Mouse (Mus musculus) neural tube, embryonic 14.5 days (tissue): Measurements from ENCODE around the gene Pmfbp1. TPM values are rescaled to one million over a fixed set of nuclear protein-coding genes. Genes with fewer than 3 reads are reported as not detected.

Experiments used
- ATAC-seq: fragments of 200-750 bp; cut with Nextera tagmentation; 2 replicates; pipeline ENCODE4 v1.8.0; 2017; ENCODE audit warnings: low read depth, mild to moderate bottlenecking, moderate TSS enrichment, moderate library complexity
- H3K27ac ChIP-seq: fragments of 300-500 bp; sonication (generic); 2 replicates; pipeline ENCODE4 v1.5.1; 2014; ENCODE audit warnings: low read depth, mild to moderate bottlenecking, control low read depth, low read length, moderate library complexity, mixed read lengths
- H3K27me3 ChIP-seq: fragments of 300-500 bp; sonication (generic); 2 replicates; pipeline ENCODE4 v1.6.1; 2014; ENCODE audit warnings: low read length; ENCODE audit not compliant: control insufficient read depth, insufficient read depth
- H3K36me3 ChIP-seq: fragments of 300-500 bp; sonication (generic); 2 replicates; pipeline ENCODE4 v1.6.1; 2014; ENCODE audit warnings: low read length, mixed read lengths; ENCODE audit not compliant: control insufficient read depth, insufficient read depth
- H3K4me1 ChIP-seq: fragments of 300-500 bp; sonication (generic); 2 replicates; pipeline ENCODE4 v1.6.1; 2014; ENCODE audit warnings: low read length; ENCODE audit not compliant: control insufficient read depth, insufficient read depth
- H3K4me2 ChIP-seq: fragments of 300-500 bp; sonication (generic); 2 replicates; pipeline ENCODE4 v1.6.1; 2014; ENCODE audit warnings: mild to moderate bottlenecking, low read depth, low read length, control low read depth
- H3K4me3 ChIP-seq: fragments of 300-500 bp; sonication (generic); 2 replicates; pipeline ENCODE4 v1.5.1; 2014; ENCODE audit warnings: low read depth, low read length, control low read depth, mixed read lengths
- H3K9ac ChIP-seq: fragments of 300-500 bp; sonication (generic); replicated peaks from 2 replicates; pipeline ENCODE4 v1.6.1; 2014; ENCODE audit warnings: low read depth, mild to moderate bottlenecking, control low read depth, low read length, mixed read lengths
- H3K9me3 ChIP-seq: fragments of 300-500 bp; sonication (generic); 2 replicates; pipeline ENCODE4 v1.6.1; 2016; ENCODE audit warnings: low read length; ENCODE audit not compliant: control insufficient read depth
- WGBS: fragments of 180-500 bp; shearing (Covaris S2); extraction: QIAGEN DNeasy Blood & Tissue Kit; methylation state at CpG from one replicate; pipeline ENCODE4 v1.1.7; 2014; 5-methylcytosine and 5-hydroxymethylcytosine counted together
- polyA plus RNA-seq: library from polyadenylated mRNA; unstranded; fragments of >200 nt; fragmentation: Nextera tagmentation; extraction: Ambion mirVana; gene quantifications from 2 replicates; pipeline ENCODE4 v1.2.1, GENCODE M21; 2014

Pmfbp1 gene
- polyA plus RNA-seq, 1 experiment from 2014 or later = 2.2 TPM

DNA sequence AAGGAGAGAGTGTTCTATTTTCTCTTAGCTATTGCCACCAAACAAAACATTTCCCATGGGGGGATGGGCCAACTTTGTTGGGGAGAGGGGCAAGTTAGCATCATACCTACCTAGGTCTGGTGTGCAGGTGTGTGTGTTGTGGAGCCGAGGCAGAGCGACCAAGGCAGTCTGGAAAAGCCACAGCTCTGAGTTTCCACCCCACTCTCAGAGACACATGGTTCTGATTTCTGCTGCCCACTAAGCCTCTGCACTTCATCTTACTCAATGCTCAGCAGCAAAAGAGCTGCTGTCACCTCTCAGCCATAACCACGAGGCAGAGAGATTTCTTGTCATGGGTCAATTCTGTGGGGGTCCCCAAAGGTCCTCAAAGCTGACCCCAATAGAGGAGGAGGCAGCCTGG, 28.8 kb upstream of the Pmfbp1 start:
- ATAC-seq = no peak
- Histone ChIP-seq H3K27me3 (no peaks in the 10 kb centered on the region), H3K4me2 (no peak overlapping the region), H3K4me3 (no peak overlapping the region), H3K27ac (peak overlapping the region; percentile 78), H3K9me3 (no peaks in the 10 kb centered on the region), H3K9ac (no peak overlapping the region), H3K4me1 (peaks cover 44% of the 10 kb centered on the region), H3K36me3 (no peaks in the 10 kb centered on the region)
- WGBS = 63% methylated on average over 3 of the region's 3 CpGs

GRCm38 (mm10) chr8:109465761-109466160, 28.1 kb upstream of the Pmfbp1 start:
- Histone ChIP-seq H3K27me3 (no peaks in the 10 kb centered on the region), H3K27ac (peak overlapping the region; percentile 78), H3K4me2 (no peak overlapping the region), H3K4me3 (no peak overlapping the region), H3K4me1 (peaks cover 44% of the 10 kb centered on the region), H3K9ac (no peak overlapping the region), H3K36me3 (no peaks in the 10 kb centered on the region), H3K9me3 (no peaks in the 10 kb centered on the region)
- no peak for ATAC-seq
- 60% methylated on average over 3 of the region's 3 CpGs for WGBS

DNA sequence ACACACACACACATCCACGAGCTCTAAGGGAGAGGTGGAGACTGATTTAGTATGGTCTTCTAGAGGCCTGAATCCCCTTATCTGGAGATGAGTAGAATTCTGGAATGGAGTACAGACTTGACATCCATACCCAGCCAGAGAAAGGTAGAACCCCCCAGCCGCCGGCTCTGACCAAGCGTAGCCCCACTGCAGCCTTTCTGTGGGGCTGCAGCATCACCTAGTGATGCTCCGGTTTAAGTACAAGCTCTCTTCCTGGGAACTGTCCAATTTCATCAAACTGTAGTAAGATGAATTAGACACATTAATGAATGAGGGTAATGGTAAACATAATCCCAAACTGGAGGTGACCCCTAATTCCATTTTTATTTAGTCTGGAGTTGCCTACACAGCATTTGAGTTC, 26.3 kb upstream of the Pmfbp1 start:
- Histone ChIP-seq H3K4me3 (no peak overlapping the region), H3K4me1 (peaks cover 44% of the 10 kb centered on the region), H3K4me2 (no peak overlapping the region), H3K27me3 (no peaks in the 10 kb centered on the region), H3K36me3 (no peaks in the 10 kb centered on the region), H3K9ac (no peak overlapping the region), H3K27ac (no peak overlapping the region), H3K9me3 (no peaks in the 10 kb centered on the region)
- ATAC-seq = peak; percentile 65; the same call in 1 of the 2 replicates
- WGBS = 22% methylated on average over 5 of the region's 5 CpGs

DNA sequence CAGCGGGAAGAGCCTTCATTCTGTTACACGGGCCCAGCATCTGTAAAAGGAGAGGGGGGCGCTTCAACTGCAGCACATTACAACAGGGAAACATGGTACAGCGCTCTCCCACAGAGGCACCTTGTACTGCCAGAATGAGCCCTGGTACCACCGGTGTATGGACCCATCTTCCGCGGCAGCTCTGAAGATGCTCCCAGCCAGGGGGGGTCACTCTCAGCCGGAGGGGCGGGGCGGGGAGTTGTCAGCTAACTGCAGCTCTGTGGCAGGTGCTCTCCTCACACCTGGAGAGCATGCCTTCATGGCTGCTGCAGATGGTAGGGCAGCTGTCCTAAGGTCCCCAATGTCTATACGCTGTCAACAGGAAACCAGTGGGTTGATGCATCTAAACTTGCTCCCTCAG, 25.7 kb upstream of the Pmfbp1 start:
- H3K9me3 ChIP-seq = no peaks in the 10 kb centered on the region
- peaks cover 47% of the 10 kb centered on the region for H3K4me1 ChIP-seq
- H3K9ac ChIP-seq = no peak overlapping the region
- ATAC-seq = no peak
- no peaks in the 10 kb centered on the region for H3K27me3 ChIP-seq
- H3K4me2 ChIP-seq = no peak overlapping the region
- WGBS = 84% methylated on average over 11 of the region's 11 CpGs
- no peak overlapping the region for H3K4me3 ChIP-seq
- H3K27ac ChIP-seq = no peak overlapping the region
- H3K36me3 ChIP-seq = no peaks in the 10 kb centered on the region

- Histone ChIP-seq H3K27ac (no peak overlapping the region), H3K4me2 (no peak overlapping the region), H3K4me1 (peaks cover 30% of the 10 kb centered on the region), H3K4me3 (no peak overlapping the region), H3K27me3 (no peaks in the 10 kb centered on the region), H3K36me3 (no peaks in the 10 kb centered on the region), H3K9ac (no peak overlapping the region), H3K9me3 (no peaks in the 10 kb centered on the region)
- ATAC-seq = no peak
- 67% methylated on average over 6 of the region's 6 CpGs for WGBS
Observed at GRCm38 (mm10) chr8:109471876-109472275, 22.0 kb upstream of the Pmfbp1 start.

DNA sequence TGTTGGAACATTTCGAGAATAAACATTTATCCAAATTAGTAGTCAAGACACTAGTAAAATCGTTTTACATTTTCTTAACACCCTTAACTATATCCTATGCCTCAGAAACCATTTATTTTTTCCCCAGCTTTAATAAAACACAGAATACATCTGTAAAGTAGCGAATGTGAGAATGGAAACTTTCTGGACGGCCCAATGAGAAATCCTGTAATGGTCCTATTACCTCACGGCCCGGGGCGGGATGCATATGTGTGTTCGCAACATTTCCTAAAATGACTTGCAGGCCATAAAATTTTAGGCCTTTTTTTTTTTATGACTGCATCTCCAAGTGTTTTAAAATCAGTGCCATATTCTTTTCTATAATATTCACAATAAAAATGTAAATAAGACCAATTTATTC, 21.4 kb upstream of the Pmfbp1 start:
- H3K36me3 ChIP-seq = no peaks in the 10 kb centered on the region
- no peak overlapping the region for H3K9ac ChIP-seq
- no peaks in the 10 kb centered on the region for H3K9me3 ChIP-seq
- H3K27ac ChIP-seq = no peak overlapping the region
- ATAC-seq = no peak
- 58% methylated on average over 8 of the region's 8 CpGs for WGBS
- H3K4me3 ChIP-seq = no peak overlapping the region
- H3K4me1 ChIP-seq = peaks cover 30% of the 10 kb centered on the region
- H3K27me3 ChIP-seq = no peaks in the 10 kb centered on the region
- no peak overlapping the region for H3K4me2 ChIP-seq

DNA sequence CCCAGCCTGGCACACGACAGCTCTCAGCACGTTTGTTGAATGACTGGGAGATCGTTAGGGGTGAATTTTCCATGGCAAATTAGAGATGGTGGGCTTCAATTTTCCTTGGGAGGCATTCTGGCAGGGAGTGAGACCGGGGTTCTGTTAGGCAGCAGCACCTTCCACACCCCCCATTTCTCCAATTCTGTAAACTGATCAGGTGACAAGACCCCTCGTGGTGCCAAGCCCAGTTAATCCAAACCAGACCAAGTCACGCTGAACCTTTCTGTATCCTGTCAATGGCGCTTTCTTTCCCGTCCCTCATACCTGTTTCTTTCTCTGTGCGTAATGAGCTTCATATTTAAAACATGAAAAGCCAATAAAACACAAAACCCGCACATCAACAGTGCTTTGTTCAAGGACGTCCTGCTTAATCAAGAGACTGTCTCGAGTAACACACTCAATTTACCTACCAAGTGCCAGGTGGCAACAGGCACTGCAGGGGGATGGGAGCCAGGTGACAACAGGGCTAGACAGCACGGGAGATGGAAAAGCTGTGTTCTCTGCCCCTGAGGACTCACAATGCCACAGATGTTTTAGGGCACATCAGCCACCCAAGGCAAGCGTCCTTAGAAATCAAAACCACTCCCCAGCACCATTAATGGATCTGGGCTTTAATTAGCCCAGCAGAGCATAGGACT, 19.2 kb upstream of the Pmfbp1 start:
- 47% methylated on average over 14 of the region's 14 CpGs for WGBS
- H3K4me1 ChIP-seq = peaks cover 17% of the 10 kb centered on the region
- H3K36me3 ChIP-seq = no peaks in the 10 kb centered on the region
- H3K4me2 ChIP-seq = no peak overlapping the region
- no peaks in the 10 kb centered on the region for H3K27me3 ChIP-seq
- H3K9ac ChIP-seq = no peak overlapping the region
- ATAC-seq = no peak
- no peaks in the 10 kb centered on the region for H3K9me3 ChIP-seq
- H3K4me3 ChIP-seq = no peak overlapping the region
- H3K27ac ChIP-seq = peak overlapping the region; percentile 39; the same call in 1 of the 2 replicates

- H3K4me1 ChIP-seq = peaks cover 16% of the 10 kb centered on the region
- H3K4me3 ChIP-seq = no peak overlapping the region
- no peak overlapping the region for H3K4me2 ChIP-seq
- no peak overlapping the region for H3K27ac ChIP-seq
- 46% methylated on average over 4 of the region's 4 CpGs for WGBS
- no peaks in the 10 kb centered on the region for H3K36me3 ChIP-seq
- ATAC-seq = no peak
- H3K9ac ChIP-seq = no peak overlapping the region
- no peaks in the 10 kb centered on the region for H3K27me3 ChIP-seq
- no peaks in the 10 kb centered on the region for H3K9me3 ChIP-seq
Observed at GRCm38 (mm10) chr8:109475436-109475835, 18.4 kb upstream of the Pmfbp1 start.

DNA sequence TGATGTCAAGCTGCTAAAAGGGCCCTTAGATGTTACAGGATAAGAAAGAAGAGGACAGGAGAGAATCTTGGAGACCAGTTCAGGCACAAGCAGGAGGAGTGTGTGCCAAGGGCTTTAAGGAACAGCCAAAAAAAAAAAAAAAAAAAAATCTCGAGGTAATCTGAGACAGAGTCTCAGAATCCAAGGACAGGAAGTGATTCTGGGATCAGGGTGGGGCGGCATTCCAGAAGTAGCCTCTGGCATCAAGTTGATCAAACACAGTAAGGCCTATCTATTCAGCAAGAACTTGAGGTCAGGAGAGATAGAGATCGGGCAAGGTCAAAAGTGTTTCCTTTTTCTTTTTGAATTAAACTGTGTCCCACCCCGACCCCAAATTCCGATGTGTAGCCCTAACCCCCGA, 15.2 kb upstream of the Pmfbp1 start:
- no peak overlapping the region for H3K27ac ChIP-seq
- H3K27me3 ChIP-seq = no peaks in the 10 kb centered on the region
- no peak for ATAC-seq
- no peak overlapping the region for H3K9ac ChIP-seq
- H3K36me3 ChIP-seq = no peaks in the 10 kb centered on the region
- no peak overlapping the region for H3K4me3 ChIP-seq
- no peak overlapping the region for H3K4me2 ChIP-seq
- H3K9me3 ChIP-seq = no peaks in the 10 kb centered on the region
- WGBS = 79% methylated on average over 6 of the region's 6 CpGs
- 0 out of 2 replicates have a peak, but pooled peaks cover 8% of the 10 kb centered on the region for H3K4me1 ChIP-seq
